Mouse (Mus musculus): ENCODE measurements at regions not wholly inside any gene's neighbourhood (a gene's known extent, or its start where the extent isn't known, plus 50 kb on each side); places are given as distances from the start of the nearest gene placed in this dataset.
A peak's percentile ranks its signal among the peaks of the same experiment; 100 is the strongest.
"Not testable (repeated sequence)": the region's sequence is repeated elsewhere in the genome, so short reads cannot be mapped to it uniquely, and the experiment has no call there.

DNA sequence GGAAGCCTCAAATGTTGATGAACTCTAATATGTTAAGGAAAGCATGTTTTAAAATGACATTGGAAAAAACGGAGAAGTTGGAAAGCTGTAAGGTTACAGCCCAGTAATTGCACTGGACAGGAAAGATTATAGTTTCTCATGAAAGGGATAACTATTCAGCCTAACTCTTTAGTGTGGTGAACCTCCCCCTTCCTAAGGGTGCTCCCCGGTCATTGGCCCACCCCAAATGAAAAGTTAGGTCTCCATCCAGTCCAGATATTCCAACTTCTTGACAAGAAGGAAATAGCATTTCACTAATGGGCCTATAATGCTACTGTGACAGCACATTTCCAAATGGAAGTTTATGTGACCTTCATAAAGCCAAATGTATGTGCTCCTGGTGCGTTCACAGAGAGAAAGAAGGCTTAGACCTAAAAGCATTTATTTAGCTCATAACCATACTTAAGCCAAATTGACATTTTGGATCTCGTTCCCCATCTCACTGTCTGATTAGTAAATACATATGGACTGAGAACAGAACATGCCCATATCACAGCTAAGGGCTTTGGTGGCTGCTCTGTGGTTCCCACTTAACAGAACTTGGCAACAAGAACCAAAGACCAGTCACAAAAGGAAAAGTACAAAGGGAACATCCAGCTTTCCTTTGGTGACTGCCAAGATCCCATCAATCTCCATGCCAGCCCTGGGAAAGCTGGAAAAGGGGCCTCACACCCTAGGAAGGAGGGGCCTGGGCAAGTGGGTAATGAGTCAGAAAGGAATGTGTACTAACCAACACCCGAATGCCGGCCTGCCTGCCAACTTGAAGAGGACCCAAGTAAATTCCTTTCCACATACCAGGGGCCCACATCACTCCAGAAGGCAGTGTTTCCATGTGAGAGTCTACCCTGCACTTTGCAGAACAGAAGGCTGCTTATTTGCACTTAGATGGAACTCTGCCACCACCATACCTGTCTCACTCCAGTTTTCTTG, 155.1 kb upstream of the Chst7 start:
- peak; percentile 96 for ATAC-seq (ENCODE audit: low read depth)
- peak overlapping the region; percentile 68 for H3K27ac ChIP-seq (ENCODE audit: low read length)
- no peak overlapping the region for H3K9ac ChIP-seq (ENCODE audit: low read length)
- H3K4me1 ChIP-seq (replicated peaks; ENCODE audit: control insufficient read depth, insufficient read depth, low read length), result peaks cover 3% of the 10 kb centered on the region; the same call in 1 of the 2 replicates
- H3K9me3 ChIP-seq (ENCODE audit: control insufficient read depth, low read length), result no peaks in the 10 kb centered on the region
- H3K36me3 ChIP-seq (ENCODE audit: control insufficient read depth, insufficient read depth, low read length), result no peaks in the 10 kb centered on the region
- 46% methylated on average over 6 of the region's 6 CpGs for whole genome bisulfite sequencing
- H3K4me2 ChIP-seq (ENCODE audit: low read depth, low read length), result no peak overlapping the region
- no peaks in the 10 kb centered on the region for H3K27me3 ChIP-seq (ENCODE audit: control insufficient read depth, insufficient read depth, low read depth, low read length)
- no peak overlapping the region for H3K4me3 ChIP-seq (ENCODE audit: low read length)

DNA sequence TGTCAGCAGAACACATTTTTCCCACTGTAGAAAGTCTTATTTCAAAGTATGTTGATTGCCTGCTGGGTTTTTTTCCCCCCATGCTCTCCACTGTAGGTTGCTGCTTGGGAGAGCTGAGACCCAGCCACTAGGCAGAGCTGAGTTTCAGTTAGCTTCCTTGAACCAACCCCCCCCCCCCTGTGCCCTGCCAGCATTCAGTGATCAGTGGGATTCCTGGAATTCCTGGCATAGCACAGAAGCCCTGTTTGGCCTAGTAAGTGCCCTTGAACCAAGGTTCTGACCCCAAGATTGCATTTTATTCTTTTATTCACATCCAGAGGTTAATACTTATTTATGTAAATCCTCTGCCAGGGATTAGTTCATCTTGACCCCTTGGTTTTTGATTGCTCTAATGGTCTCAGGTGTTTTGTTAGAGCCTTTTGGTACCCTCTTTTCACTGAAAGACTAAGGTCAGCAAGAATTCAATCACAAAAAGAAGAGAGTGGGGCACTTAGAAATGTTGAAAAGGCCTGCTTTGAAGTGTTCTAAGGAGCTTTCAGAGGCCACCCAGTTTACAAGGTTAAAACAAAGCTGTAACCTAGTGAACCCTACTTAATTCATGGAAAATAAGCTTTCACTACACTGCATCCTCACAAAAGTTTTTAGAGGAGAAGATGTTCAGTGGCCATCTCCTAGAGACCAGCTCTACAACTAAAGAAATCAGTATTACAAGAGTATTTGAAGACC, 152.6 kb upstream of the Chst7 start:
- Histone ChIP-seq H3K36me3 (ENCODE audit: control insufficient read depth, insufficient read depth, low read length) (no peaks in the 10 kb centered on the region), H3K4me3 (ENCODE audit: low read length) (no peak overlapping the region), H3K27ac (ENCODE audit: low read length) (no peak overlapping the region; the same call in 1 of the 2 replicates), H3K4me2 (ENCODE audit: low read depth, low read length) (no peak overlapping the region), H3K9me3 (ENCODE audit: control insufficient read depth, low read length) (no peaks in the 10 kb centered on the region), H3K9ac (ENCODE audit: low read length) (no peak overlapping the region), H3K4me1 (replicated peaks; ENCODE audit: control insufficient read depth, insufficient read depth, low read length) (peaks cover 3% of the 10 kb centered on the region; the same call in 1 of the 2 replicates), H3K27me3 (ENCODE audit: control insufficient read depth, insufficient read depth, low read depth, low read length) (no peaks in the 10 kb centered on the region)
- ATAC-seq (ENCODE audit: low read depth), result peak; percentile 66

DNA sequence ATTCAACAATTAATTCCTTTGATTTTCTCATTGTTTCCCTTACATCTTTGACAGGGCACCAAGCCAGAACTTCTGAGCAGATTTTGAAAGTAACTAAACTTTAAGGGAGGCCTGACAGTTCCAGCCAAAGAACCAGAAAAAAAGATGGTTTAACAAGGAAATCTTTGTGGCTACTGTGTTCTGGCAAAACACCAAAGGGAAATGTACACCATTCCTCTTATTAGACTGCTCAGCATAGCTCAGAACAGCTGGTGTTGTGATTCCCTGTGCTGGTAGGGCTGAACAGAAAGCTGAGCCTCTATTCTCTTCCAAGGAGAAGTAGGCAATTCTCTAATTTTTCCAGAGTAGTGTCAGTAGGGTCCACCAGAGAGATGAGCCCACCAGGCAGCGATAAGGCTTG, 142.4 kb upstream of the Chst7 start:
- peak; percentile 56; the same call in 1 of the 2 replicates for ATAC-seq (ENCODE audit: low read depth)
- 88% methylated on average over 1 of the region's 1 CpGs for WGBS
- no peak overlapping the region for H3K4me2 ChIP-seq (ENCODE audit: low read depth, low read length)

DNA sequence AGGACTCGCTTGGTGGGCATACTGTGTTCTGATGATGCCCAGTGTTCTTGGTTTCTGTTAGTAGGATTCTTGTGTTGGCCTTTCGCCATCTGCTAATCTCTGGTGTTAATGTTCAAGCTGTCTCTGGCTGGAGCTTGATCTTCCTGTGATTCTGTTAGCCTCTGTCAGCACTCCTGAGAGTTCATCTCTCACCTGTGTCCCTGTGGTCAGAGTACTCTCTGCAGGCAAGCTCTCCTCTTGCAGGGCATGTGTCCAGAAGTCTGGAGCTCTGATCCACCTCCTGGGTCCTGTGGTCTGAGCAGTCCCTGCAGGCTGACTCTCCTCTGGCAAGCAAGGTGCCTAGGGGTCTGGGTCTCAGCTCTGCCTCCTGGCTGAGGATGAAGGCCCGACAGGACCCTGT, 130.0 kb upstream of the Chst7 start:
- not testable (repeated sequence) for H3K9me3 ChIP-seq (ENCODE audit: control insufficient read depth, low read length); H3K27ac ChIP-seq (ENCODE audit: low read length); H3K4me3 ChIP-seq (ENCODE audit: low read length); H3K4me2 ChIP-seq (ENCODE audit: low read depth, low read length); ATAC-seq (ENCODE audit: low read depth); H3K9ac ChIP-seq (ENCODE audit: low read length); H3K4me1 ChIP-seq (replicated peaks; ENCODE audit: control insufficient read depth, insufficient read depth, low read length); H3K36me3 ChIP-seq (ENCODE audit: control insufficient read depth, insufficient read depth, low read length); H3K27me3 ChIP-seq (ENCODE audit: control insufficient read depth, insufficient read depth, low read depth, low read length)
- 57% methylated on average over 3 of the region's 3 CpGs for WGBS

More for the DNA sequence above, 142.4 kb upstream of the Chst7 start:
- Histone ChIP-seq H3K4me1 (replicated peaks; ENCODE audit: control insufficient read depth, insufficient read depth, low read length) (no peaks in the 10 kb centered on the region), H3K27me3 (ENCODE audit: control insufficient read depth, insufficient read depth, low read depth, low read length) (no peaks in the 10 kb centered on the region), H3K27ac (ENCODE audit: low read length) (no peak overlapping the region; the same call in 1 of the 2 replicates), H3K36me3 (ENCODE audit: control insufficient read depth, insufficient read depth, low read length) (no peaks in the 10 kb centered on the region), H3K9ac (ENCODE audit: low read length) (no peak overlapping the region), H3K9me3 (ENCODE audit: control insufficient read depth, low read length) (no peaks in the 10 kb centered on the region), H3K4me3 (ENCODE audit: low read length) (no peak overlapping the region)

DNA sequence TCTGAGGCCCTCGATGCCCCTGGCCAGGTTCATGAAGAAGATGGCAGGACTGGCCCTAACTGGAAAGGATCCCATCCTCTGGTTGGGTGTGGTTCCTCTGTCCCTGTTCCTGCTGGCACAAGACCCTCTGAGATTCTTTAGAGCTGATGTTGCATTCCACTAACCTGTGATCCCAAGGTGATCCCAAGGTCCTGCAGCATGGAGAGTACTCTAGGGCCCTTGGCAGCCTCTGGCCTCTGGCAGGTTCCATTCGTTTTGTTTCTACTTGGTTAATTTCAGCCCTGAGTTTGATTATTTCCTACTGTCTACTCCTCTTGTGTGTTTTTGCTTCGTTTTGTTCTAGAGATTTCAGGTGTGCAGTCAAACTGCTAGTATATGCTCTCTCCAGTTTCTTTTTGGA, 129.5 kb upstream of the Chst7 start:
- WGBS, result 58% methylated on average over 3 of the region's 3 CpGs
- no peak for ATAC-seq (ENCODE audit: low read depth)
- Histone ChIP-seq H3K27me3 (ENCODE audit: control insufficient read depth, insufficient read depth, low read depth, low read length) (no peaks in the 10 kb centered on the region), H3K36me3 (ENCODE audit: control insufficient read depth, insufficient read depth, low read length) (no peaks in the 10 kb centered on the region), H3K4me3 (ENCODE audit: low read length) (no peak overlapping the region), H3K9me3 (ENCODE audit: control insufficient read depth, low read length) (no peaks in the 10 kb centered on the region), H3K4me2 (ENCODE audit: low read depth, low read length) (no peak overlapping the region), H3K9ac (ENCODE audit: low read length) (no peak overlapping the region), H3K4me1 (replicated peaks; ENCODE audit: control insufficient read depth, insufficient read depth, low read length) (no peaks in the 10 kb centered on the region), H3K27ac (ENCODE audit: low read length) (no peak overlapping the region)

DNA sequence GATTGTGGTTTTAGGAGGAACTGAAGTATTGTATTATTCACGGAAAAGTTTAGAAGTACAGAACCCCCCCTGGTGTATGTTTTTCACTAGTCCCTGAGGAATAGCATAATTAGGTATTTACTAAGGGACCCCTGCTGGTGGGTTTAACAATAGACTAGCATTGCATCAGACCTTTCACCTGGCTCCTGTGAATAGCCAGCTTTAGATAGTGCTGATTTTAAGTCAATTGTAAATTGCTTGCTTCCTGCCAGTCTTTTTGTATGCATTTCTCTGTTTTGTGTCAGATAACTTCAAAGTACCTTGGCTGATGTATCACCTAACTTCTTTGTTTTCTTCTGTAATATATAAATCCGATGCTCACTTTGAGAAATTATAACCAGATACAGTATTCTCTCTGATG, 116.1 kb upstream of the Chst7 start:
- Histone ChIP-seq H3K4me2 (ENCODE audit: low read depth, low read length) (no peak overlapping the region), H3K9ac (ENCODE audit: low read length) (no peak overlapping the region), H3K9me3 (ENCODE audit: control insufficient read depth, low read length) (no peaks in the 10 kb centered on the region), H3K36me3 (ENCODE audit: control insufficient read depth, insufficient read depth, low read length) (no peaks in the 10 kb centered on the region), H3K27me3 (ENCODE audit: control insufficient read depth, insufficient read depth, low read depth, low read length) (no peaks in the 10 kb centered on the region), H3K4me1 (replicated peaks; ENCODE audit: control insufficient read depth, insufficient read depth, low read length) (no peaks in the 10 kb centered on the region), H3K4me3 (ENCODE audit: low read length) (no peak overlapping the region), H3K27ac (ENCODE audit: low read length) (no peak overlapping the region)
- ATAC-seq (ENCODE audit: low read depth), result no peak
- WGBS, result 78% methylated on average over 2 of the region's 2 CpGs

Data from lung, embryonic 16.5 days (tissue).